Mouse (Mus musculus) kidney, embryonic 15.5 days (tissue): ENCODE measurements around the gene Olfr370. TPM values are rescaled to one million over a fixed set of nuclear protein-coding genes. Genes with fewer than 3 reads are reported as not detected.
A peak's percentile ranks its signal among the peaks of the same experiment; 100 is the strongest.

Experiments used
- ATAC-seq: fragments of 200-750 bp; cut with Nextera tagmentation; replicated peaks from 2 replicates; pipeline ENCODE4 v1.8.0; 2017; ENCODE audit warnings: moderate TSS enrichment; ENCODE audit not compliant: low FRiP score
- H3K27ac ChIP-seq: fragments of 300-500 bp; sonication (generic); 2 replicates; pipeline ENCODE4 v1.5.1; 2015; ENCODE audit warnings: mild to moderate bottlenecking, inconsistent platforms
- H3K27me3 ChIP-seq: fragments of 300-500 bp; sonication (generic); 2 replicates; pipeline ENCODE4 v1.6.1; 2015; ENCODE audit warnings: inconsistent platforms
- H3K36me3 ChIP-seq: fragments of 300-500 bp; sonication (generic); 2 replicates; pipeline ENCODE4 v1.6.1; 2015; ENCODE audit warnings: inconsistent platforms
- H3K4me1 ChIP-seq: fragments of 300-500 bp; sonication (generic); 2 replicates; pipeline ENCODE4 v1.6.1; 2015; ENCODE audit warnings: inconsistent platforms
- H3K4me2 ChIP-seq: fragments of 300-500 bp; sonication (generic); 2 replicates; pipeline ENCODE4 v1.6.1; 2015; ENCODE audit warnings: moderate library complexity, mild to moderate bottlenecking, inconsistent platforms
- H3K4me3 ChIP-seq: fragments of 300-500 bp; sonication (generic); replicated peaks from 2 replicates; pipeline ENCODE4 v1.5.1; 2015; ENCODE audit warnings: mild to moderate bottlenecking, inconsistent platforms
- H3K9ac ChIP-seq: fragments of 300-500 bp; sonication (generic); 2 replicates; pipeline ENCODE4 v1.6.1; 2015; ENCODE audit warnings: mild to moderate bottlenecking, inconsistent platforms
- H3K9me3 ChIP-seq: fragments of 300-500 bp; sonication (generic); replicated peaks from 2 replicates; pipeline ENCODE4 v1.6.1; 2016; ENCODE audit warnings: inconsistent platforms
- WGBS: fragments of 180-500 bp; shearing (Covaris S2); methylation state at CpG from one replicate; pipeline ENCODE4 v1.1.7; 2015; ENCODE audit warnings: mixed read lengths; 5-methylcytosine and 5-hydroxymethylcytosine counted together
- polyA plus RNA-seq: library from polyadenylated mRNA; unstranded; fragments of >200 nt; fragmentation: Nextera tagmentation; extraction: Ambion mirVana; gene quantifications from 2 replicates; pipeline ENCODE4 v1.2.1, GENCODE M21; 2015

Olfr370 gene
- polyA plus RNA-seq, 1 experiment from 2014 or later: not detected

GRCm38 (mm10) chr8:83577384-83577791, 41.8 kb downstream of the Olfr370 start:
- Histone ChIP-seq H3K27ac (peak overlapping the region; percentile 71), H3K9ac (no peak overlapping the region), H3K9me3 (no peaks in the 10 kb centered on the region), H3K4me3 (no peak overlapping the region), H3K36me3 (peaks cover 17% of the 10 kb centered on the region), H3K4me2 (peak overlapping the region; percentile 2; the same call in 1 of the 2 replicates), H3K27me3 (no peaks in the 10 kb centered on the region), H3K4me1 (peaks cover 92% of the 10 kb centered on the region)
- no peak for ATAC-seq
- WGBS: 43% methylated on average over 9 of the region's 9 CpGs

GRCm38 (mm10) chr8:83578131-83579055, 42.8 kb downstream of the Olfr370 start:
- Histone ChIP-seq H3K27ac (0 out of 2 replicates have a peak overlapping the region, but pooled peaks have one; percentile 5), H3K27me3 (no peaks in the 10 kb centered on the region), H3K4me2 (no peak overlapping the region), H3K9me3 (no peaks in the 10 kb centered on the region), H3K4me3 (no peak overlapping the region), H3K36me3 (peaks cover 7% of the 10 kb centered on the region), H3K4me1 (peaks cover 92% of the 10 kb centered on the region), H3K9ac (no peak overlapping the region)
- WGBS: 56% methylated on average over 17 of the region's 17 CpGs
- no peak for ATAC-seq

DNA sequence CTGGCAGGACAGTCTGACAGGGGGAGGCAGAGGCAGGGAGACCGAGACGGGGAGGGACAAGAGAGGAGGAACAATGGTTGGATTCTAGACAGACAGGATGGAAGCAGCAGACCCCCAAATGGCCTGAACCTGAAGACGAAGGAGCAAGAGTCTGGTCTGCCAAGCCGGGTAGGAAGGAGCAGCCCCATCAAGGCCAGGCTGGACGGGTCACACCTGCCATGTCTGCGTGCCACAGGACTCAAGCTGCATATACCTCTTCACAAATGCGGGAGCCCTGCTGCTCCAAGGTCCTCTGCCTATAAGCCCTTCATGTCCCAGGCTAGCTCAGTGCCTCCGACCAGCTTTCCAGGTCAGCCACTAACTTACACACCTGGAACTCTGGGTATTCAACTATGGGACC, 44.1 kb downstream of the Olfr370 start:
- H3K9ac ChIP-seq: 0 out of 2 replicates have a peak overlapping the region, but pooled peaks have one; percentile 12
- WGBS: 75% methylated on average over 8 of the region's 8 CpGs

GRCm38 (mm10) chr8:83580826-83581225, 45.2 kb downstream of the Olfr370 start:
- no peak overlapping the region for H3K27ac ChIP-seq

More for the DNA sequence above, 44.1 kb downstream of the Olfr370 start:
- no peak overlapping the region for H3K4me3 ChIP-seq
- H3K27ac ChIP-seq: no peak overlapping the region
- no peaks in the 10 kb centered on the region for H3K27me3 ChIP-seq
- H3K4me2 ChIP-seq: no peak overlapping the region
- no peak for ATAC-seq
- peaks cover 9% of the 10 kb centered on the region for H3K36me3 ChIP-seq
- H3K4me1 ChIP-seq: peaks cover 79% of the 10 kb centered on the region
- H3K9me3 ChIP-seq: no peaks in the 10 kb centered on the region

DNA sequence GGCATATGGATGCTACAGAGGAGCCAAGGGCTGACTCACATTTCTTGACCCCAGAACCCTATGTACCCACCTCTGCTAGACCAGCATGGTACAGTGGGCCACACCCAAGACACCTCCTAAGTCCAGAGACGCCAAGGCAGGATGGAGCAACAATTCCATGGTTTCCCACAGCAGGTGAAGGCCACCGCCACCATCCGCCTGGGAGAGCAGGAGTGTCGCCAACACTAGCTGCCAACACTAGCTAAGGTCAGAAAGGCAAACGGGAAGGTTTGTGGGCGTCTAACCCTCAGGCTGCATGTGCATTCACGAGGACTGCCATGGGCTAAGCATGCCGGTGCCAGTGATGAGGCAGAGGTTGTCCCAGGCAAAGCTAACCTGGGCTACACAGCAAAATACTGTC, 46.6 kb downstream of the Olfr370 start:
- no peaks in the 10 kb centered on the region for H3K27me3 ChIP-seq
- no peak overlapping the region for H3K4me3 ChIP-seq
- peaks cover 57% of the 10 kb centered on the region for H3K4me1 ChIP-seq
- ATAC-seq: no peak
- H3K9me3 ChIP-seq: no peaks in the 10 kb centered on the region
- H3K4me2 ChIP-seq: no peak overlapping the region
- 86% methylated on average over 8 of the region's 8 CpGs for WGBS
- no peak overlapping the region for H3K9ac ChIP-seq
- H3K27ac ChIP-seq: no peak overlapping the region
- peaks cover 21% of the 10 kb centered on the region for H3K36me3 ChIP-seq

More at GRCm38 (mm10) chr8:83580826-83581225, 45.2 kb downstream of the Olfr370 start:
- no peak for ATAC-seq
- Histone ChIP-seq H3K9ac (no peak overlapping the region), H3K36me3 (peaks cover 13% of the 10 kb centered on the region), H3K4me1 (peaks cover 68% of the 10 kb centered on the region), H3K27me3 (no peaks in the 10 kb centered on the region), H3K4me2 (no peak overlapping the region), H3K9me3 (no peaks in the 10 kb centered on the region), H3K4me3 (no peak overlapping the region)
- 67% methylated on average over 8 of the region's 8 CpGs for WGBS

GRCm38 (mm10) chr8:83583236-83583635, 47.7 kb downstream of the Olfr370 start:
- no peak for ATAC-seq
- H3K9me3 ChIP-seq: no peaks in the 10 kb centered on the region
- WGBS: 90% methylated on average over 15 of the region's 15 CpGs
- peaks cover 28% of the 10 kb centered on the region for H3K36me3 ChIP-seq
- no peak overlapping the region for H3K4me3 ChIP-seq
- no peak overlapping the region for H3K9ac ChIP-seq
- no peak overlapping the region for H3K27ac ChIP-seq
- no peaks in the 10 kb centered on the region for H3K27me3 ChIP-seq
- H3K4me2 ChIP-seq: no peak overlapping the region
- peaks cover 59% of the 10 kb centered on the region for H3K4me1 ChIP-seq

DNA sequence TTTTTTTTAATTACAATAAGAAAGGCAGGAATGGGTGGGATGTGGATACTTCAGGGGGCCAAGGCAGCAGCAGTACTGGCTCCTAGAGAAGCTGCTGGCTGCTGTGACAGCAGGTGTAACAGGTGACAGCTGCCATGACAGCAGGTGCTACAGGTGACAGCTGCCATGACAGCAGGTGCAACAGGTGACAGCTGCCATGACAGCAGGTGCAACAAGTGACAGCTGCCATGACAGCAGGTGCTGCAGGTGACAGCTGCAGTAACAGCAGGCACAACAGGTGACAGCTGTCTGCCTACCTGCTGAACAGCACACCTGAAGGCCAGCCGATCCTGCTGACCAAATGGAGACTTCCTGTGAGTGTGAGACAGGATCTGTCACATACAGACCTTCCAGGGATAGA, 49.2 kb downstream of the Olfr370 start:
- Histone ChIP-seq H3K27ac (no peak overlapping the region), H3K4me2 (no peak overlapping the region), H3K4me3 (no peak overlapping the region), H3K4me1 (peaks cover 50% of the 10 kb centered on the region), H3K9me3 (no peaks in the 10 kb centered on the region), H3K36me3 (peaks cover 29% of the 10 kb centered on the region), H3K27me3 (no peaks in the 10 kb centered on the region), H3K9ac (no peak overlapping the region)
- ATAC-seq: no peak
- 89% methylated on average over 1 of the region's 1 CpGs for WGBS

DNA sequence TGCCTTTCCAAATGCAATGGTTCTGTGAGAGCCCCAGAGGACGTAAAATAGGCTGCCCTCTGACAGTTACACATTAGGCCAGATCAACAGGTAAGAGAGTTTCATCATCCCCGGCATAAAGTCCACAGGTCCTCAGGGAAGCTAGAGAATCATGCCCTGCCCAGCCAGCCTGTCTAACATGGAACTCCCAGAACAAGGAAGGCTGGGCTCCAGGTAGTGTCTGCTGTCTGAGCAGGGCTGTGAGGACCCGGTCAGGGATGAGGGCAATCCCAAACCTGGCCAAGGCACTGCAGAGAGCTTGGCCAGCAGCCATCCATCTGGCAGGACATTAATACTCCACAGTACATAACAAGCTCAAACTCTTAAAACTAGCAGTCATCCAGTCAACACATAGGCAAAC, 49.8 kb downstream of the Olfr370 start:
- no peak overlapping the region for H3K9ac ChIP-seq
- H3K36me3 ChIP-seq: peaks cover 33% of the 10 kb centered on the region
- H3K27ac ChIP-seq: no peak overlapping the region
- no peaks in the 10 kb centered on the region for H3K9me3 ChIP-seq
- WGBS: 75% methylated on average over 3 of the region's 3 CpGs
- H3K4me2 ChIP-seq: no peak overlapping the region
- peaks cover 49% of the 10 kb centered on the region for H3K4me1 ChIP-seq
- no peaks in the 10 kb centered on the region for H3K27me3 ChIP-seq
- no peak overlapping the region for H3K4me3 ChIP-seq
- no peak for ATAC-seq

DNA sequence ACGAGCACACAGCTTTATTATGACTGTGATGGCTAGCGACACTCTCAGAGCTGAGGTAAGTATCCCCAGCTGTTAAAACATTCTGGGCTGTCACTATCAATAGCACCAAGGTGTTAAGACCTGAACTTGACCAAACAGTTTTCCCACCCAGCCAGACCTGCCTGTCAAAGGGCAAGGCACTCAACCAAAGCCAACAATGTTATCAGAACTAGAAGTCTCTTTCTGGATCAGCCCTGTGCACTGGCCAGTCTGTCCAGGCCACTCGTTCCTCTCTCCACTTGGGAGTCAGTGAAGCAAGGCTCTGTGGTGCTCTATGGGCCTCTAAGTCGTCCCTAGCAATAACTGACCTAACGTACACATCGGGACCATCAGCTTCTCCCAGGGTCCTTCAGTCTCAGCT, 52.1 kb downstream of the Olfr370 start:
- no peak for ATAC-seq
- no peaks in the 10 kb centered on the region for H3K27me3 ChIP-seq
- H3K27ac ChIP-seq: no peak overlapping the region
- H3K9ac ChIP-seq: no peak overlapping the region
- H3K36me3 ChIP-seq: peaks cover 39% of the 10 kb centered on the region
- no peak overlapping the region for H3K4me3 ChIP-seq
- no peaks in the 10 kb centered on the region for H3K9me3 ChIP-seq
- H3K4me1 ChIP-seq: peaks cover 48% of the 10 kb centered on the region
- 62% methylated on average over 6 of the region's 6 CpGs for WGBS
- no peak overlapping the region for H3K4me2 ChIP-seq

DNA sequence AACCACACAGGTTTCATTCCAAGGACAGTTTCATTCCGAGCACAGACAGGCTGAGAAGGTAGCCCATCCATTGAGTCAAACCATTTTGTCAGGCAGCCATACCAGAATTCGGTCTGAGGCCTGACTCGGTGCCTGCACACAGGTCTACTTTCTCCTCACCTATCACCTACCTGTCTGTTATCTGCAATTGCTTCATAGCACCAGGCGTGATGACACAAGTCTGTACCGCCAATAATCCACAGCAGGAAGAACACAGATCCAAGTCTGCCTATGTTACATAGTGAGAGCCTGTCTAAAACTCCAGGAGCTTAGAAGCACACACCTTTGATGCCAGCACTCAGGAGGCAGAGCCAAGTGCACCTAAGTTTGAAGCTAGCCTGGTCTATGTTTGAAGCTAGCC, 53.3 kb downstream of the Olfr370 start:
- Histone ChIP-seq H3K4me1 (peaks cover 49% of the 10 kb centered on the region), H3K9me3 (no peaks in the 10 kb centered on the region), H3K4me2 (no peak overlapping the region), H3K9ac (no peak overlapping the region), H3K27ac (no peak overlapping the region), H3K4me3 (no peak overlapping the region), H3K27me3 (no peaks in the 10 kb centered on the region), H3K36me3 (peaks cover 33% of the 10 kb centered on the region)
- ATAC-seq: no peak
- WGBS: 92% methylated on average over 5 of the region's 5 CpGs

DNA sequence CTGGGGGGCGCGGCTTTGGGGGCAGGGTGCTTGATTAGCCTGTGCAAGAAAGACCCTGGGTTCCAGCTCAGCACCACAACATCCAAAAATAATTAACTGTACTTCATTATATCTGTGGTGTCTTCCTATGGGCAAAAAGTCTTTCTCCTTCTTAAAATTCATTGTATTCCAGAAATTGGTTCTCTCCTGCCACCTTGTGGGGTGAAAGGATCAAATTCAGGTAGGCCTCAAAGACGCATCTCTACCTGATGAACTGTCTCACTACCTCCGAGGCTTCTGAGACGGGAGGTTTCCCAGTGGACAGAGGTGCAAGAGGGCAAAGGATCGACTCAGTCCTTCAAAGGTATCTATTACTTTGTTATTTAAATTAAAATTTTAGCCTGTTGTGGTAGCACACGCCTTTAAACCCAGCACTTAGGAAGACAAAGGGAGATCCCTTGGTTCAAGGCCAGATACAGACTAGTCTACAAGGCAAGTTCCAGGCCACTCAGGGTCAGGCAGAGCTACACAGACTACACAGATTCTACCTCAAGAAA, 55.0 kb downstream of the Olfr370 start:
- Histone ChIP-seq H3K9me3 (no peaks in the 10 kb centered on the region), H3K4me3 (no peak overlapping the region), H3K36me3 (peaks cover 28% of the 10 kb centered on the region; the same call in 1 of the 2 replicates), H3K27ac (no peak overlapping the region), H3K4me1 (peaks cover 54% of the 10 kb centered on the region), H3K4me2 (no peak overlapping the region), H3K9ac (no peak overlapping the region), H3K27me3 (no peaks in the 10 kb centered on the region)
- ATAC-seq: no peak
- 77% methylated on average over 7 of the region's 7 CpGs for WGBS

DNA sequence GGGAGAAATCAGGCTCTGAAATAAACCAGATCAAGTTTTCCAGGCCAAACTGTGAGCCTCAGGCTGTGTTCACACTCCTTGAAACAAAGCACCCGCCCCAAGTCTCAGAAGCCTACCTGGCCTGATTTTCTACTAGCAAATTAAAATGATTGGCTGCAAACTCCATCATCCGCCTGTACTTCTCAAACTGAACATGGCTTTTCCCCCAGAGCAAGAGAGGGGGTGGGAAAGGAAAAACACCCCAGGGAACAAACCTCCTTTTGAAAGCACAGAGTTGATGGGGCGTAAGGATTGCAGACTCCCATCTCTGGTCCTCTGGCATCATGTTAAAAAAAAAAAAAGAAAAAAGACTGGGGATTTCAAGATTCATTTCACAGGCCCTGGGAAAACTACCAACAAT, 57.1 kb downstream of the Olfr370 start:
- peaks cover 48% of the 10 kb centered on the region for H3K4me1 ChIP-seq
- H3K4me2 ChIP-seq: peak overlapping the region; percentile 84
- ATAC-seq: no peak
- peak overlapping the region; percentile 32; the same call in 1 of the 2 replicates for H3K9ac ChIP-seq
- H3K9me3 ChIP-seq: no peaks in the 10 kb centered on the region
- WGBS: 62% methylated on average over 3 of the region's 3 CpGs
- H3K27ac ChIP-seq: no peak overlapping the region
- H3K36me3 ChIP-seq: peaks cover 16% of the 10 kb centered on the region; the same call in 1 of the 2 replicates
- peak overlapping the region; percentile 61 for H3K4me3 ChIP-seq
- no peaks in the 10 kb centered on the region for H3K27me3 ChIP-seq
